Mouse (Mus musculus) ES-Bruce4 (cell line): ENCODE measurements around the gene Rbms3.

Experiments
- CTCF ChIP-seq: IDR thresholded peaks from one replicate; pipeline ENCODE4 v1.8.1; 2011; ENCODE audit warnings: low read depth, low read length
- EP300 ChIP-seq: IDR thresholded peaks from 2 replicates; pipeline ENCODE4 v1.6.1; 2011; ENCODE audit warnings: low read depth, low read length; ENCODE audit not compliant: insufficient read depth
- POLR2A ChIP-seq: IDR thresholded peaks from one replicate; pipeline ENCODE4 v1.8.1; 2011; ENCODE audit warnings: low read length; ENCODE audit not compliant: insufficient read depth

DNA sequence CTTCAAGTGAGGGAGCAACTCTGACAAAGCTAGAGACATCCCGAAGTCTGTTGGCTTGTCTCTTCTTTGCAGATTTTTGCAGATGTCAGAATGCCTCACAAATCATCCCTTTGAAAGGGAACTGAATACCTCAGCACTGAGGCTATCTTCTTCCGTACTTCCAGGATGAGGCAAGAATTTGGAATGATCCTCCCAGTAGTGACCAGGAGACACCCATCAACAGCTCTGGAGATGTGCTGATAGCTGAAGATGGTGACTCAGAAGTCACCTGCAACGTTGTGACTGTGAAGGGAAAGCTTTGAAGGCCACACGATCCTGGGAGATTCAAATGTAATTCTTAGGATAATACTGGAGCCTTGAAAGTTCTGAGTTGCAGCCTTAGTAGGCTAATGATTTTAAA, 720.2 kb downstream of the Rbms3 start:
- TF ChIP-seq CTCF (no peak), POLR2A (no peak), EP300 (no peak)
